Mouse (Mus musculus) liver, embryonic 16.5 days (tissue): ENCODE measurements at regions not wholly inside any gene's neighbourhood (a gene's known extent, or its start where the extent isn't known, plus 50 kb on each side); places are given as distances from the start of the nearest gene placed in this dataset.

Experiments
- ATAC-seq: fragments of 200-750 bp; cut with Nextera tagmentation; 2 replicates; pipeline ENCODE4 v1.8.0; 2017; ENCODE audit warnings: low read depth, mild to moderate bottlenecking, moderate number of reproducible peaks, moderate library complexity
- H3K27ac ChIP-seq: fragments of 300-500 bp; sonication (generic); 2 replicates; pipeline ENCODE4 v1.5.1; 2014; ENCODE audit warnings: mild to moderate bottlenecking, low read length
- H3K27me3 ChIP-seq: fragments of 300-500 bp; sonication (generic); 2 replicates; pipeline ENCODE4 v1.6.1; 2014; ENCODE audit warnings: low read depth, low read length, mixed read lengths; ENCODE audit not compliant: control insufficient read depth, insufficient read depth
- H3K36me3 ChIP-seq: fragments of 300-500 bp; sonication (generic); 2 replicates; pipeline ENCODE4 v1.6.1; 2014; ENCODE audit warnings: mild to moderate bottlenecking; ENCODE audit not compliant: control insufficient read depth, insufficient read depth
- H3K4me1 ChIP-seq: fragments of 300-500 bp; sonication (generic); 2 replicates; pipeline ENCODE4 v1.6.1; 2014; ENCODE audit warnings: low read depth, low read length, mixed read lengths; ENCODE audit not compliant: control insufficient read depth
- H3K4me2 ChIP-seq: fragments of 300-500 bp; sonication (generic); 2 replicates; pipeline ENCODE4 v1.6.1; 2014; ENCODE audit warnings: low read depth, low read length, mixed read lengths
- H3K4me3 ChIP-seq: fragments of 300-500 bp; sonication (generic); 2 replicates; pipeline ENCODE4 v1.5.1; 2014; ENCODE audit warnings: low read depth, mild to moderate bottlenecking, low read length
- H3K9ac ChIP-seq: fragments of 300-500 bp; sonication (generic); 2 replicates; pipeline ENCODE4 v1.6.1; 2014; ENCODE audit warnings: low read depth, low read length
- H3K9me3 ChIP-seq: fragments of 300-500 bp; sonication (generic); replicated peaks from 2 replicates; pipeline ENCODE4 v1.6.1; 2016; ENCODE audit warnings: low read length; ENCODE audit not compliant: control insufficient read depth
- WGBS: fragments of 180-500 bp; shearing (Covaris S2); extraction: QIAGEN DNeasy Blood & Tissue Kit; methylation state at CpG from one replicate; pipeline ENCODE4 v1.1.7; 2014; ENCODE audit not compliant: insufficient replicate concordance; 5-methylcytosine and 5-hydroxymethylcytosine counted together

- no peaks in the 10 kb centered on the region for H3K9me3 ChIP-seq
- ATAC-seq: no peak
- no peak overlapping the region for H3K4me2 ChIP-seq
- no peaks in the 10 kb centered on the region for H3K4me1 ChIP-seq
- H3K4me3 ChIP-seq: no peak overlapping the region
- 68% methylated on average over 17 of the region's 17 CpGs for WGBS
- H3K9ac ChIP-seq: no peak overlapping the region
- no peaks in the 10 kb centered on the region for H3K27me3 ChIP-seq
- H3K36me3 ChIP-seq: no peaks in the 10 kb centered on the region
- H3K27ac ChIP-seq: no peak overlapping the region
Observed at GRCm38 (mm10) chr11:19143267-19144000, 124.6 kb upstream of the Meis1 start.

- Histone ChIP-seq H3K4me1 (no peaks in the 10 kb centered on the region), H3K27me3 (no peaks in the 10 kb centered on the region), H3K9ac (no peak overlapping the region), H3K9me3 (no peaks in the 10 kb centered on the region), H3K27ac (no peak overlapping the region), H3K4me2 (no peak overlapping the region), H3K4me3 (no peak overlapping the region), H3K36me3 (no peaks in the 10 kb centered on the region)
- ATAC-seq: no peak
- 54% methylated on average over 6 of the region's 6 CpGs for WGBS
Observed at GRCm38 (mm10) chr11:19144506-19144905, 125.7 kb upstream of the Meis1 start.

GRCm38 (mm10) chr11:19145263-19145662 is 126.5 kb upstream of the Meis1 start:
- 27% methylated on average over 9 of the region's 9 CpGs for WGBS
- no peaks in the 10 kb centered on the region for H3K4me1 ChIP-seq
- no peak overlapping the region for H3K27ac ChIP-seq
- no peaks in the 10 kb centered on the region for H3K36me3 ChIP-seq
- no peak overlapping the region for H3K4me3 ChIP-seq
- H3K9me3 ChIP-seq: no peaks in the 10 kb centered on the region
- H3K27me3 ChIP-seq: no peaks in the 10 kb centered on the region
- no peak for ATAC-seq
- H3K4me2 ChIP-seq: no peak overlapping the region
- H3K9ac ChIP-seq: no peak overlapping the region

GRCm38 (mm10) chr11:19145991-19146390 is 127.2 kb upstream of the Meis1 start:
- Histone ChIP-seq H3K9ac (no peak overlapping the region), H3K27ac (no peak overlapping the region), H3K4me1 (no peaks in the 10 kb centered on the region), H3K4me3 (no peak overlapping the region), H3K9me3 (no peaks in the 10 kb centered on the region), H3K4me2 (no peak overlapping the region), H3K27me3 (no peaks in the 10 kb centered on the region), H3K36me3 (no peaks in the 10 kb centered on the region)
- ATAC-seq: no peak
- WGBS: 66% methylated on average over 3 of the region's 3 CpGs

GRCm38 (mm10) chr11:19151026-19151425 is 132.2 kb upstream of the Meis1 start:
- no peak overlapping the region for H3K27ac ChIP-seq
- no peak for ATAC-seq
- H3K9ac ChIP-seq: no peak overlapping the region
- no peak overlapping the region for H3K4me3 ChIP-seq
- H3K4me2 ChIP-seq: no peak overlapping the region
- 59% methylated on average over 3 of the region's 3 CpGs for WGBS
- H3K27me3 ChIP-seq: no peaks in the 10 kb centered on the region
- no peaks in the 10 kb centered on the region for H3K36me3 ChIP-seq
- no peaks in the 10 kb centered on the region for H3K9me3 ChIP-seq
- no peaks in the 10 kb centered on the region for H3K4me1 ChIP-seq

GRCm38 (mm10) chr11:19153714-19154113 is 134.9 kb upstream of the Meis1 start:
- no peaks in the 10 kb centered on the region for H3K4me1 ChIP-seq
- H3K27me3 ChIP-seq: no peaks in the 10 kb centered on the region
- 58% methylated on average over 4 of the region's 4 CpGs for WGBS
- H3K4me2 ChIP-seq: no peak overlapping the region
- no peak overlapping the region for H3K27ac ChIP-seq
- H3K36me3 ChIP-seq: no peaks in the 10 kb centered on the region
- H3K9me3 ChIP-seq: no peaks in the 10 kb centered on the region
- no peak for ATAC-seq
- H3K4me3 ChIP-seq: no peak overlapping the region
- H3K9ac ChIP-seq: no peak overlapping the region

- ATAC-seq: no peak
- H3K9me3 ChIP-seq: no peaks in the 10 kb centered on the region
- no peak overlapping the region for H3K9ac ChIP-seq
- H3K27me3 ChIP-seq: no peaks in the 10 kb centered on the region
- WGBS: 57% methylated on average over 4 of the region's 4 CpGs
- H3K4me3 ChIP-seq: no peak overlapping the region
- no peaks in the 10 kb centered on the region for H3K36me3 ChIP-seq
- H3K27ac ChIP-seq: no peak overlapping the region
- H3K4me1 ChIP-seq: no peaks in the 10 kb centered on the region
- no peak overlapping the region for H3K4me2 ChIP-seq
Observed at GRCm38 (mm10) chr11:19154813-19155616, 136.2 kb upstream of the Meis1 start.

GRCm38 (mm10) chr11:19155617-19155983 is 136.8 kb upstream of the Meis1 start:
- ATAC-seq: no peak
- no peaks in the 10 kb centered on the region for H3K27me3 ChIP-seq
- no peak overlapping the region for H3K27ac ChIP-seq
- WGBS: 22% methylated on average over 2 of the region's 2 CpGs
- no peak overlapping the region for H3K4me3 ChIP-seq
- H3K9ac ChIP-seq: no peak overlapping the region
- no peak overlapping the region for H3K4me2 ChIP-seq
- no peaks in the 10 kb centered on the region for H3K4me1 ChIP-seq
- H3K36me3 ChIP-seq: no peaks in the 10 kb centered on the region
- H3K9me3 ChIP-seq: no peaks in the 10 kb centered on the region

- Histone ChIP-seq H3K4me2 (no peak overlapping the region), H3K4me3 (no peak overlapping the region), H3K4me1 (no peaks in the 10 kb centered on the region), H3K9ac (no peak overlapping the region), H3K36me3 (no peaks in the 10 kb centered on the region), H3K27ac (no peak overlapping the region), H3K27me3 (no peaks in the 10 kb centered on the region), H3K9me3 (no peaks in the 10 kb centered on the region)
- WGBS: 39% methylated on average over 3 of the region's 3 CpGs
- no peak for ATAC-seq
Observed at GRCm38 (mm10) chr11:19160227-19160626, 141.4 kb upstream of the Meis1 start.
